Mouse (Mus musculus) cerebellum, adult 8-10 months (tissue): ENCODE data around the gene Sord.

Experiments used
- DNase-seq: peaks from one replicate; pipeline ENCODE4 v3.0.0; 2022

Sord gene

GRCm38 (mm10) chr2:122240735-122241134 is 6.2 kb downstream of the Sord start:
- DNase-seq, result no peak

GRCm38 (mm10) chr2:122241226-122241625 is 6.7 kb downstream of the Sord start:
- no peak for DNase-seq

- no peak for DNase-seq
Observed at GRCm38 (mm10) chr2:122241935-122242334, 7.4 kb downstream of the Sord start.

GRCm38 (mm10) chr2:122243671-122244131 is 9.2 kb downstream of the Sord start:
- peak; percentile 77 for DNase-seq

GRCm38 (mm10) chr2:122247786-122248185 is 13.2 kb downstream of the Sord start:
- DNase-seq, result no peak

- DNase-seq, result no peak
Observed at GRCm38 (mm10) chr2:122255997-122256396, 21.4 kb downstream of the Sord start.

- DNase-seq, result no peak
Observed at GRCm38 (mm10) chr2:122260729-122261128, 26.2 kb downstream of the Sord start.

GRCm38 (mm10) chr2:122264690-122265089 is 30.1 kb downstream of the Sord start:
- no peak for DNase-seq

- no peak for DNase-seq
Observed at GRCm38 (mm10) chr2:122266407-122267193, 32.1 kb downstream of the Sord start.

- no peak for DNase-seq
Observed at GRCm38 (mm10) chr2:122278769-122279168, 44.2 kb downstream of the Sord start.

GRCm38 (mm10) chr2:122284091-122284490 is 49.5 kb downstream of the Sord start:
- no peak for DNase-seq

- no peak for DNase-seq
Observed at GRCm38 (mm10) chr2:122286137-122286536, 51.6 kb downstream of the Sord start.

- DNase-seq, result no peak
Observed at GRCm38 (mm10) chr2:122294916-122295315, 60.4 kb downstream of the Sord start.

GRCm38 (mm10) chr2:122297271-122298095 is 62.9 kb downstream of the Sord start:
- no peak for DNase-seq

- no peak for DNase-seq
Observed at GRCm38 (mm10) chr2:122298096-122298499, 63.5 kb downstream of the Sord start, which contains the start of gene Duox2. Duox2 (minus strand) TSS chr2:122298449.

GRCm38 (mm10) chr2:122298596-122299490 is 64.3 kb downstream of the Sord start, which contains the start of gene Duoxa2:
Duoxa2 (plus strand) TSS chr2:122298900.
- DNase-seq, result peak; percentile 7

GRCm38 (mm10) chr2:122299911-122300655 is 65.5 kb downstream of the Sord start:
- DNase-seq, result no peak

- no peak for DNase-seq
Observed at GRCm38 (mm10) chr2:122300656-122301020, 66.1 kb downstream of the Sord start.

GRCm38 (mm10) chr2:122301081-122301920 is 66.8 kb downstream of the Sord start:
- peak; percentile 35 for DNase-seq

GRCm38 (mm10) chr2:122301921-122302573 is 67.5 kb downstream of the Sord start:
- DNase-seq, result no peak
